Mouse (Mus musculus): ENCODE measurements at regions not wholly inside any gene's neighbourhood (a gene's known extent, or its start where the extent isn't known, plus 50 kb on each side); places are given as distances from the start of the nearest gene placed in this dataset.
"Not testable (repeated sequence)": the region's sequence is repeated elsewhere in the genome, so short reads cannot be mapped to it uniquely, and the experiment has no call there.

GRCm38 (mm10) chr1:26459892-26460291, 227.4 kb downstream of the 4931408C20Rik start:
- Histone ChIP-seq H3K27ac (ENCODE audit: low read depth, low read length) (no peak overlapping the region), H3K9ac (replicated peaks; ENCODE audit: low read length, poor library complexity, severe bottlenecking) (no peak overlapping the region), H3K4me3 (ENCODE audit: low read depth, low read length) (no peak overlapping the region), H3K4me2 (ENCODE audit: low read depth, low read length, poor library complexity, severe bottlenecking) (no peak overlapping the region), H3K36me3 (ENCODE audit: insufficient read depth, low read length) (no peaks in the 10 kb centered on the region), H3K9me3 (ENCODE audit: low read length) (no peaks in the 10 kb centered on the region), H3K27me3 (ENCODE audit: insufficient read depth, low read length) (no peaks in the 10 kb centered on the region), H3K4me1 (ENCODE audit: insufficient read depth, low read length) (no peaks in the 10 kb centered on the region)
- 91% methylated on average over 1 of the region's 1 CpGs for WGBS
- no peak for TF ChIP-seq CTCF (IDR thresholded peaks at IDR 0.05)
- ATAC-seq (ENCODE audit: low FRiP score) (no peak), DNase-seq (ENCODE audit: low spot score) (no peak)

GRCm38 (mm10) chr1:26426383-26426782, 260.9 kb downstream of the 4931408C20Rik start:
- WGBS, result 83% methylated on average over 5 of the region's 5 CpGs
- H3K4me2 ChIP-seq (ENCODE audit: low read depth, low read length, poor library complexity, severe bottlenecking), result no peak overlapping the region
- no peak overlapping the region for H3K9ac ChIP-seq (replicated peaks; ENCODE audit: low read length, poor library complexity, severe bottlenecking)
- no peaks in the 10 kb centered on the region for H3K4me1 ChIP-seq (ENCODE audit: insufficient read depth, low read length)
- H3K27ac ChIP-seq (ENCODE audit: low read depth, low read length), result no peak overlapping the region
- no peak for DNase-seq (ENCODE audit: low spot score)
- ATAC-seq (ENCODE audit: low FRiP score), result no peak
- H3K36me3 ChIP-seq (ENCODE audit: insufficient read depth, low read length), result no peaks in the 10 kb centered on the region
- H3K4me3 ChIP-seq (ENCODE audit: low read depth, low read length), result no peak overlapping the region
- H3K9me3 ChIP-seq (ENCODE audit: low read length), result no peaks in the 10 kb centered on the region
- no peak for TF ChIP-seq CTCF (IDR thresholded peaks at IDR 0.05)
- no peaks in the 10 kb centered on the region for H3K27me3 ChIP-seq (ENCODE audit: insufficient read depth, low read length)

- H3K27ac ChIP-seq (ENCODE audit: low read depth, low read length), result no peak overlapping the region
- no peaks in the 10 kb centered on the region for H3K27me3 ChIP-seq (ENCODE audit: insufficient read depth, low read length)
- WGBS, result 14% methylated on average over 11 of the region's 11 CpGs
- no peak overlapping the region for H3K4me3 ChIP-seq (ENCODE audit: low read depth, low read length)
- DNase-seq (ENCODE audit: low spot score) (peak; percentile 28), ATAC-seq (ENCODE audit: low FRiP score) (no peak)
- peak overlapping the region; percentile 18; the same call in 1 of the 2 replicates for H3K4me2 ChIP-seq (ENCODE audit: low read depth, low read length, poor library complexity, severe bottlenecking)
- no peak overlapping the region for H3K9ac ChIP-seq (replicated peaks; ENCODE audit: low read length, poor library complexity, severe bottlenecking)
- no peaks in the 10 kb centered on the region for H3K36me3 ChIP-seq (ENCODE audit: insufficient read depth, low read length)
- no peak for TF ChIP-seq CTCF (IDR thresholded peaks at IDR 0.05)
- no peaks in the 10 kb centered on the region for H3K4me1 ChIP-seq (ENCODE audit: insufficient read depth, low read length)
- no peaks in the 10 kb centered on the region for H3K9me3 ChIP-seq (ENCODE audit: low read length)
Observed at GRCm38 (mm10) chr1:26387938-26388897, 299.0 kb downstream of the 4931408C20Rik start.

GRCm38 (mm10) chr1:26340543-26340942, 346.7 kb downstream of the 4931408C20Rik start:
- Histone ChIP-seq H3K4me3 (ENCODE audit: low read depth, low read length) (no peak overlapping the region), H3K4me2 (ENCODE audit: low read depth, low read length, poor library complexity, severe bottlenecking) (no peak overlapping the region), H3K4me1 (ENCODE audit: insufficient read depth, low read length) (no peaks in the 10 kb centered on the region), H3K27me3 (ENCODE audit: insufficient read depth, low read length) (no peaks in the 10 kb centered on the region), H3K9ac (replicated peaks; ENCODE audit: low read length, poor library complexity, severe bottlenecking) (no peak overlapping the region), H3K27ac (ENCODE audit: low read depth, low read length) (no peak overlapping the region), H3K9me3 (ENCODE audit: low read length) (no peaks in the 10 kb centered on the region), H3K36me3 (ENCODE audit: insufficient read depth, low read length) (no peaks in the 10 kb centered on the region)
- DNase-seq (ENCODE audit: low spot score) (no peak), ATAC-seq (ENCODE audit: low FRiP score) (no peak)
- TF ChIP-seq CTCF (IDR thresholded peaks at IDR 0.05), result no peak
- 91% methylated on average over 4 of the region's 4 CpGs for WGBS

GRCm38 (mm10) chr1:26339876-26340275, 347.4 kb downstream of the 4931408C20Rik start:
- H3K36me3 ChIP-seq (ENCODE audit: insufficient read depth, low read length); DNase-seq (ENCODE audit: low spot score); H3K4me1 ChIP-seq (ENCODE audit: insufficient read depth, low read length); H3K9ac ChIP-seq (replicated peaks; ENCODE audit: low read length, poor library complexity, severe bottlenecking); H3K27ac ChIP-seq (ENCODE audit: low read depth, low read length); ATAC-seq (ENCODE audit: low FRiP score); H3K4me2 ChIP-seq (ENCODE audit: low read depth, low read length, poor library complexity, severe bottlenecking); H3K27me3 ChIP-seq (ENCODE audit: insufficient read depth, low read length); H3K4me3 ChIP-seq (ENCODE audit: low read depth, low read length); H3K9me3 ChIP-seq (ENCODE audit: low read length): not testable (repeated sequence)
- WGBS, result 94% methylated on average over 5 of the region's 5 CpGs

GRCm38 (mm10) chr1:26289582-26289981, 397.7 kb downstream of the 4931408C20Rik start:
- no peak overlapping the region for H3K27ac ChIP-seq (ENCODE audit: low read depth, low read length)
- WGBS, result 86% methylated on average over 2 of the region's 2 CpGs
- H3K4me2 ChIP-seq (ENCODE audit: low read depth, low read length, poor library complexity, severe bottlenecking), result no peak overlapping the region
- H3K9ac ChIP-seq (replicated peaks; ENCODE audit: low read length, poor library complexity, severe bottlenecking), result no peak overlapping the region
- H3K4me3 ChIP-seq (ENCODE audit: low read depth, low read length), result no peak overlapping the region
- no peaks in the 10 kb centered on the region for H3K9me3 ChIP-seq (ENCODE audit: low read length)
- no peaks in the 10 kb centered on the region for H3K4me1 ChIP-seq (ENCODE audit: insufficient read depth, low read length)
- no peak for DNase-seq (ENCODE audit: low spot score)
- no peaks in the 10 kb centered on the region for H3K27me3 ChIP-seq (ENCODE audit: insufficient read depth, low read length)
- no peaks in the 10 kb centered on the region for H3K36me3 ChIP-seq (ENCODE audit: insufficient read depth, low read length)
- no peak for TF ChIP-seq CTCF (IDR thresholded peaks at IDR 0.05)
- ATAC-seq (ENCODE audit: low FRiP score), result no peak

Measured in midbrain, postnatal 0 days (tissue).